Mouse (Mus musculus) duodenum, adult 2 months (tissue): ENCODE results near the gene Olfr1033. TPM values are rescaled to one million over a fixed set of nuclear protein-coding genes. Genes with fewer than 3 reads are reported as not detected.

ENCODE experiments used
- polyA plus RNA-seq: library from polyadenylated mRNA; depleted of rRNA; stranded (reverse); fragments of >200 nt; gene quantifications from 2 replicates; pipeline ENCODE4 v1.2.3, GENCODE M21; 2012; ENCODE audit warnings: low replicate concordance; rRNA removed

Olfr1033 gene
- 0.04 and 0.14 TPM in 2 replicates for polyA plus RNA-seq

GRCm38 (mm10) chr2:86020406-86020805 is at the start of gene Olfr1033:
TSS of gene Olfr1033 (plus strand) at chr2:86020633.

DNA sequence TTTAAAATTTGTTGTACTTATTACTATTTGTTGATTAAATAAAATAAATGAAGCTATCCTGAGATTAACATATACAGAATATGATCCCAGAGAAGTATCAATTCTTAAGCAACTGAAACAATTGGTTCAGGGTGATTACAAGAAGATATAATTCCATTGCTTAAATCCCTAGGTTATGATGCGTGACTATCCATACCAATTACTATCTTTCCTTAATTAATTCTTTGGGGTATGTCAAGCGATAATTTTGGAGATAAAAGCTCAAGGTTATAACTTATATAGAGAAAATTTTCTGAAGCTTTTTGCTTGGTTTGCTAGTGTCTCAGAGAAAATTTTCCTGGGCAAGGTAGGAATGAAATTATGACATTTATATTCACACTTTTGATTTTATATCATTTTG is 46.8 kb upstream of the Olfr1033 start, which contains the start of gene Olfr1029:
Gene Olfr1029 (plus strand): TSS at position 301 of the 400 bp plus-strand sequence.

GRCm38 (mm10) chr2:85978976-85979375 is 41.5 kb upstream of the Olfr1033 start, which contains the start of gene Olfr1030:
TSS of gene Olfr1030 (plus strand) at chr2:85979276.

GRCm38 (mm10) chr2:85990004-85990403 is 30.4 kb upstream of the Olfr1033 start, which contains the start of gene Olfr1031:
TSS of gene Olfr1031 (plus strand) at chr2:85990304.

DNA sequence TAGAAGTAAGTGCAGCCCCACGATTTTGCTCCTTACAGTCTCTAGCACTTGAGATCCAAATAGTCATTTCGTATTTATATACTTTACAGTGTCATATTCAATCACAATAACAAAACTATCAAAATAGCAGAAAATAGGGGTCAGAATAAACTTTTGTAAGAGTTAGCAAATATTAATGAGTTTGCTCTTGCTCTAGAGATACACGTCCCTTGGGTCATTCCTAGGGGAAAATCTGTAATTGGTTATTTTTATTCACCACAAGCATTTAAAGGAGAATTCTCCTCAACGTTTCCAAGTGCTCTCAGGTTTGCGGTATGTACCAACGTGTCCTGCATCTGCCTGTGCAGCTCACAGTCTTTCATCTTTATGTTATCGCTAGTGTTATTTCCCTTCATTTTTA is 15.2 kb upstream of the Olfr1033 start, which contains the start of gene Olfr1032:
Gene Olfr1032 (plus strand): TSS at position 301 of the 400 bp plus-strand sequence.

DNA sequence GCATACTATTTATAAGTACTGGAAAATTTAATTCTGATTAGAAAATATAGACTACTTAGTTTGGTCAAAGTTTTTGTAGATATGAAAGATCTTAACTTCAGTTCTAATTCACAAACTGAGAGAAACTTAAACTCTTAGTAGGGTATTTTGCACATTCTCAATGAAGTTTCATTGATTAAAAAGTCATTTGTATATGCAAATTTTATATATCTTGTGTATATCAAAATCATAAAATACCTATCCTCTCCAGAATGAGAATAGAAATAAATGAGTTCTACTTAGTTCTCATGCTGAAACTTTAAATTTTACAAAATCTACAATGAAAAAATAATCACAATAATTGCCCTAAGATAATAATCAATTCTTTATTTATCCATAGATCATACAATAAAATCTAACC is 25.1 kb downstream of the Olfr1033 start, which contains the start of gene Olfr1034:
Gene Olfr1034 (plus strand): TSS at position 301 of the 400 bp plus-strand sequence.

GRCm38 (mm10) chr2:86073692-86074091 is 53.3 kb downstream of the Olfr1033 start, which contains the start of gene Olfr1036:
TSS of gene Olfr1036 (plus strand) at chr2:86073992.

DNA sequence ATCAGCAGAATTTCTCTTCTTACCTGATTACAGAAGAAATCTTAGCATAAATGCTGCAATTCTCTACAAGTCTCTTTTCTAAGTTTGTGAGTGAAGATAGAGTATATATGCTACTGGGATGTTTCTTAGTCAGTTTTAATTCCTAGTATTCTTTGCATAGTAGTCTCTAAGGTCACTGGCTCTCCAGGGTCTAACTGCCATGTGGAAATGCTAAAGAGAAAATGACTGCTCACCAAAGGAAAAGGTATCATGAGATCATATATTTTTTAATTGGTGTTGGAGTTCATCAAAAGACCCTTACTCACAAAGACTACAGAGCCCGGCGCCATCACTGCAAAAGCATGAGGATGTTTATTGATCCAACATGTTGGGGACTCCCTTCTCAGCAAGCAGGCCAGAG is 66.9 kb downstream of the Olfr1033 start, which contains the start of gene Olfr1037:
Gene Olfr1037 (minus strand): TSS at position 101 of the 400 bp plus-strand sequence.

Other genes with a start within 250 kb of the Olfr1033 start
- not detected in 2 replicates for gene Olfr1014, start 247.9 kb upstream of the Olfr1033 start, polyA plus RNA-seq
- gene Olfr1015, start 238.6 kb upstream of the Olfr1033 start, polyA plus RNA-seq, result not detected in 2 replicates
- gene Olfr1016, start 218.1 kb upstream of the Olfr1033 start, polyA plus RNA-seq, result not detected in 2 replicates
- gene Olfr1018, start 202.2 kb upstream of the Olfr1033 start, polyA plus RNA-seq, result not detected in 2 replicates
- not detected in 2 replicates for gene Olfr1019, start 175.2 kb upstream of the Olfr1033 start, polyA plus RNA-seq
- not detected in 2 replicates for gene Olfr1020, start 173.6 kb upstream of the Olfr1033 start, polyA plus RNA-seq
- not detected in 2 replicates for gene Olfr1022, start 152.0 kb upstream of the Olfr1033 start, polyA plus RNA-seq
- not detected in 2 replicates for gene Olfr1023, start 135.0 kb upstream of the Olfr1033 start, polyA plus RNA-seq
- gene Olfr1024, start 115.6 kb upstream of the Olfr1033 start, polyA plus RNA-seq, result not detected in 2 replicates
- gene Olfr1025-ps1, start 105.4 kb upstream of the Olfr1033 start, polyA plus RNA-seq, result not detected in 2 replicates
- not detected in 2 replicates for gene Olfr1026, start 99.1 kb upstream of the Olfr1033 start, polyA plus RNA-seq
- gene Olfr1028, start 70.2 kb upstream of the Olfr1033 start, polyA plus RNA-seq, result not detected in 2 replicates
- not detected in 2 replicates for gene Olfr1029, start 46.7 kb upstream of the Olfr1033 start, polyA plus RNA-seq
- gene Olfr1030, start 41.4 kb upstream of the Olfr1033 start, polyA plus RNA-seq, result not detected in 2 replicates
- not detected in 2 replicates for gene Olfr1031, start 30.3 kb upstream of the Olfr1033 start, polyA plus RNA-seq
- not detected in 2 replicates for gene Olfr1032, start 15.1 kb upstream of the Olfr1033 start, polyA plus RNA-seq
- gene Olfr1034, start 25.2 kb downstream of the Olfr1033 start, polyA plus RNA-seq, result not detected in 2 replicates
- not detected in 2 replicates for gene Olfr1036, start 53.4 kb downstream of the Olfr1033 start, polyA plus RNA-seq
- gene Olfr1037, start 66.8 kb downstream of the Olfr1033 start, polyA plus RNA-seq, result not detected in 2 replicates
- gene Olfr1039, start 115.3 kb downstream of the Olfr1033 start, polyA plus RNA-seq, result not detected in 2 replicates
- gene Olfr1040, start 126.1 kb downstream of the Olfr1033 start, polyA plus RNA-seq, result not detected in 2 replicates
- not detected in 2 replicates for gene Olfr1042, start 141.2 kb downstream of the Olfr1033 start, polyA plus RNA-seq
- gene Olfr1043, start 146.9 kb downstream of the Olfr1033 start, polyA plus RNA-seq, result not detected in 2 replicates
- gene Olfr1044, start 157.2 kb downstream of the Olfr1033 start, polyA plus RNA-seq, result not detected in 2 replicates
- gene Olfr52, start 165.1 kb downstream of the Olfr1033 start, polyA plus RNA-seq, result not detected in 2 replicates
- not detected in 2 replicates for gene Olfr1045, start 182.4 kb downstream of the Olfr1033 start, polyA plus RNA-seq
- gene Olfr1046, start 198.7 kb downstream of the Olfr1033 start, polyA plus RNA-seq, result not detected in 2 replicates
- not detected in 2 replicates for gene Olfr1047, start 210.8 kb downstream of the Olfr1033 start, polyA plus RNA-seq
- gene Olfr1048, start 219.7 kb downstream of the Olfr1033 start, polyA plus RNA-seq, result not detected in 2 replicates
- gene Olfr1049, start 237.7 kb downstream of the Olfr1033 start, polyA plus RNA-seq, result not detected in 2 replicates